Mouse (Mus musculus): Measurements from ENCODE around the gene Glyat. TPM values are rescaled to one million over a fixed set of nuclear protein-coding genes. Genes with fewer than 3 reads are reported as not detected.

Gene Glyat
- not detected in 2 replicates for total RNA-seq (2023)

GRCm38 (mm10) chr19:12633176-12633575 lies at the start of gene Glyat:
Glyat (plus strand) TSS chr19:12633308.

DNA sequence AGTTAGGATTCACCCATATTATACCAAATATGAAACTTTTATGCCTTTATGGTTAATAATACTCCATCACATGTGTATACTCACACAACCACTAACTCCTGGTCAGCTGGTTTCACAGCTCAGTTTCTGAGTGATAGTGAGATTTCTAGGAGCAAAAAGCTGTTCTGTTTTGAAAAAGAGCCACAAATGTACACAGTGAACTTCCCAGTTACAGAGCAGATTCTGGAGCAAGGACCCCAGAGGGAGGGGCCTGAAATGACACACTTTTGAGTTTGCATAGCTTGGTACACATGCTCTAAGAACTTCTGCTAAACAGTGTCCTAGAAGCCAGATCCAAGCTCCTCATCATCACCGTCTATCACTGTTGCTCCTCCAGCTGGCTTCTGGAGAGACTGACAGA lies 33.4 kb upstream of the Glyat start, which contains the start of gene Gm4952:
Gm4952 (plus strand) TSS at position 301 of the 400 bp plus-strand sequence.

GRCm38 (mm10) chr19:12670139-12670538 lies 37.0 kb downstream of the Glyat start, which contains the start of gene Olfr1442:
Olfr1442 (plus strand) TSS chr19:12670439.

GRCm38 (mm10) chr19:12677812-12678211 lies 44.7 kb downstream of the Glyat start, which contains the start of gene Olfr1443:
Olfr1443 (plus strand) TSS chr19:12678112.

DNA sequence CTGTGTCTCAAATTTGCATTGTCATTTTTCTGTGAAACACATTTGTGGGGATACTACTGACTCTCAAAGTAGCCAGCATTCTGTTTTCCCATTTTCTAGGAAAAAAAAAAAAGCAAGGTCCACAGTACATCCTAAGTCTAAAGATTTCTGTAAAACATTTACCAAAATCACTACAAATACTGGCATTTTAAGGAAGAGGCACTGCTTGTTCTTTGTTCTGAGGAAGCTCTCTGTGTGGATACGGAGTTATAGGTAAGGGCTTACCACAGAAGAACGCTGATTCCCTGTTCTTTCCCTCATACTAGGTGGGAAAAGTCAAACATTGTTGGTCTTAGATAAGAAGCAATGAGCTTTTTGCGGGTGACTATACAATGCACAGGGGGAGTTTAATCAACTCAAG lies 62.5 kb downstream of the Glyat start, which contains the start of gene Keg1:
Keg1 (plus strand) TSS at position 197 of the 400 bp plus-strand sequence.

Other genes starting within 250 kb of the Glyat start
- not detected in 2 replicates for gene Olfr1440, start 246.0 kb upstream of the Glyat start, total RNA-seq (2023)
- gene Olfr1441, start 215.9 kb upstream of the Glyat start, total RNA-seq (2023): not detected in 2 replicates
- not detected in 2 replicates for gene Pfpl, start 205.4 kb upstream of the Glyat start, total RNA-seq (2023)
- gene Mpeg1, start 172.5 kb upstream of the Glyat start, total RNA-seq (2023): 615 and 619 TPM in 2 replicates
- gene Dtx4, start 131.9 kb upstream of the Glyat start, total RNA-seq (2023): 17.6 and 20.5 TPM in 2 replicates
- 116 and 125 TPM in 2 replicates for gene Fam111a, start 87.6 kb upstream of the Glyat start, total RNA-seq (2023)
- not detected in 2 replicates for gene Gm4952, start 33.3 kb upstream of the Glyat start, total RNA-seq (2023)
- gene Olfr1442, start 37.1 kb downstream of the Glyat start, total RNA-seq (2023): not detected in 2 replicates
- gene Olfr1443, start 44.8 kb downstream of the Glyat start, total RNA-seq (2023): not detected in 2 replicates
- not detected in 2 replicates for gene Keg1, start 62.5 kb downstream of the Glyat start, total RNA-seq (2023)
- gene Cntf, start 132.3 kb downstream of the Glyat start, total RNA-seq (2023): 1.9 and 2.5 TPM in 2 replicates
- gene Zfp91, start 162.8 kb downstream of the Glyat start, total RNA-seq (2023): 53.4 and 64.8 TPM in 2 replicates
- gene Lpxn, start 162.9 kb downstream of the Glyat start, total RNA-seq (2023): 10.0 and 10.1 TPM in 2 replicates
- 0.66 TPM in 1 of 2 replicates, not detected in the other for gene Gm5244, start 213.4 kb downstream of the Glyat start, total RNA-seq (2023)
- not detected in 2 replicates for gene Olfr1444, start 224.0 kb downstream of the Glyat start, total RNA-seq (2023)

All from neutrophil, adult 65 days (primary cell).